Mouse (Mus musculus): Measurements from ENCODE around the gene Slc12a3.

The Slc12a3 gene

GRCm38 (mm10) chr8:94408443-94409080 lies 79.6 kb downstream of the Slc12a3 start:
- DNase-seq = no peak

- DNase-seq = no peak
Measured at GRCm38 (mm10) chr8:94409523-94409922, 80.5 kb downstream of the Slc12a3 start.

GRCm38 (mm10) chr8:94412518-94412917 lies 83.5 kb downstream of the Slc12a3 start:
- DNase-seq = no peak

DNA sequence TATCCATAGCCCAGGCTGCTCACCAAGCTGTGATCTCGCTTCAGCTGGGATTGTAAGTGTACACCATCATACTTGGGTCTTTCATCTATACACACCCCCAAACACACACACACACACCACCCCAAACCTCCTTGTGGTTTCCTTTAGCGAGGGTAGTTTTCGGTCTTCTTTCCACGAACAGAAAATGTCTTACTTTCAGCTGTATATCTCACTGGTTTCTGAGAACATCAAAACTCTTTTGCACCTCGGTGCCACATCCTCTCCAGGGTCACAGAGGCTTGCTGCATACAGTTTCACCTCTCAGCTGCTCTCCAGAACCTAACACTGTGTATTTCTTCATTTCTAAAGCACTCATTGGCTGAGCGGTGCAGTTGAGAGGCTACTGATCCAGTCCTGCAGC lies 84.5 kb downstream of the Slc12a3 start:
- DNase-seq = no peak

DNA sequence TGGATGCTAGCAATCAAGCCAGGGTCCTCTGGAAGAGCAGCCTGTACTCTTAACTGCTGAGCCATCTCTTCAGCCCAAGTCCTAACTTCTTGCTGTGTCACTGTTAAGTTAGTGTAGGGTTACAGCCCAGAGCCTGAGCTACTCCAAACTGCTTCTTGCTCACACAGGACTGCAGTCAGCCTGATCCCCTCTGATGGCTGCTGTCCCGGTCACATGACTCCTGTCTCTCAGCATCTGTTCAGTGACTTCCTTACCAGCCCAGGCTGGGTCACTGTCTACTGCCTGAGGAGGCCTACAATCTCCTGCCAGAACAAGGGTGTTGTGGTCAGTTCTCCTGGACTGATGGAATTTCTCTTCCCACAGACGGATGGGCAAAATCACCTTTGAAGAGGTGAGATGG lies 86.2 kb downstream of the Slc12a3 start:
- no peak for DNase-seq

Measured in kidney, postnatal 36 days (tissue).